Mouse (Mus musculus) liver, embryonic 11.5 days (tissue): ENCODE results near the gene Pofut1. TPM values are rescaled to one million over a fixed set of nuclear protein-coding genes. Genes with fewer than 3 reads are reported as not detected.

Experiments
- ATAC-seq: fragments of 200-750 bp; cut with Nextera tagmentation; replicated peaks from 2 replicates; pipeline ENCODE4 v1.8.0; 2017; ENCODE audit warnings: moderate number of reproducible peaks, mild to moderate bottlenecking, moderate TSS enrichment, moderate library complexity; ENCODE audit not compliant: low FRiP score
- DNase-seq: peaks from one replicate; pipeline ENCODE4 v3.0.0-alpha.2; 2017; ENCODE audit warnings: low spot score
- H3K27ac ChIP-seq: fragments of 300-500 bp; sonication (generic); 2 replicates; pipeline ENCODE4 v1.5.1; 2014; ENCODE audit warnings: mild to moderate bottlenecking, low read depth, low read length, control low read depth
- H3K27me3 ChIP-seq: fragments of 300-500 bp; sonication (generic); replicated peaks from 2 replicates; pipeline ENCODE4 v1.6.1; 2014; ENCODE audit warnings: low read length, mixed read lengths; ENCODE audit not compliant: control insufficient read depth, insufficient read depth
- H3K36me3 ChIP-seq: fragments of 300-500 bp; sonication (generic); 2 replicates; pipeline ENCODE4 v1.6.1; 2014; ENCODE audit warnings: mild to moderate bottlenecking, low read length, moderate library complexity, mixed read lengths; ENCODE audit not compliant: control insufficient read depth, insufficient read depth
- H3K4me1 ChIP-seq: fragments of 300-500 bp; sonication (generic); replicated peaks from 2 replicates; pipeline ENCODE4 v1.6.1; 2014; ENCODE audit warnings: low read length, mixed read lengths; ENCODE audit not compliant: control insufficient read depth, insufficient read depth
- H3K4me2 ChIP-seq: fragments of 300-500 bp; sonication (generic); 2 replicates; pipeline ENCODE4 v1.6.1; 2014; ENCODE audit warnings: mild to moderate bottlenecking, control low read depth, moderate library complexity
- H3K4me3 ChIP-seq: fragments of 300-500 bp; sonication (generic); 2 replicates; pipeline ENCODE4 v1.5.1; 2014; ENCODE audit warnings: low read depth, low read length, control low read depth
- H3K9ac ChIP-seq: fragments of 300-500 bp; sonication (generic); 2 replicates; pipeline ENCODE4 v1.6.1; 2014; ENCODE audit warnings: low read depth, low read length, control low read depth
- H3K9me3 ChIP-seq: fragments of 300-500 bp; sonication (generic); 2 replicates; pipeline ENCODE4 v1.6.1; 2016; ENCODE audit warnings: low read length, inconsistent platforms, mixed read lengths; ENCODE audit not compliant: control insufficient read depth
- WGBS: fragments of 180-500 bp; shearing (Covaris S2); extraction: QIAGEN DNeasy Blood & Tissue Kit; methylation state at CpG from one replicate; pipeline ENCODE4 v1.1.7; 2014; 5-methylcytosine and 5-hydroxymethylcytosine counted together
- polyA plus RNA-seq: library from polyadenylated mRNA; unstranded; fragments of >200 nt; fragmentation: Nextera tagmentation; extraction: Ambion mirVana; gene quantifications from 2 replicates; pipeline ENCODE4 v1.2.1, GENCODE M21; 2014

The Pofut1 gene
- polyA plus RNA-seq, 1 experiment from 2014 or later = 8.0 TPM

GRCm38 (mm10) chr2:153227959-153228358, 13.4 kb upstream of the Pofut1 start:
- WGBS = 47% methylated on average over 4 of the region's 4 CpGs
- ATAC-seq (peak; percentile 86), DNase-seq (no peak)
- Histone ChIP-seq H3K27ac (0 out of 2 replicates have a peak overlapping the region, but pooled peaks have one; percentile 67), H3K9ac (no peak overlapping the region), H3K36me3 (peaks cover 33% of the 10 kb centered on the region), H3K27me3 (no peaks in the 10 kb centered on the region), H3K4me3 (no peak overlapping the region), H3K4me1 (peaks cover 39% of the 10 kb centered on the region), H3K4me2 (no peak overlapping the region), H3K9me3 (no peaks in the 10 kb centered on the region)

GRCm38 (mm10) chr2:153228523-153228922, 12.8 kb upstream of the Pofut1 start:
- no peaks in the 10 kb centered on the region for H3K9me3 ChIP-seq
- no peak overlapping the region for H3K4me3 ChIP-seq
- peaks cover 34% of the 10 kb centered on the region for H3K36me3 ChIP-seq
- no peaks in the 10 kb centered on the region for H3K27me3 ChIP-seq
- H3K27ac ChIP-seq = peak overlapping the region; percentile 67
- H3K4me1 ChIP-seq = peaks cover 37% of the 10 kb centered on the region
- whole genome bisulfite sequencing = 80% methylated on average over 5 of the region's 5 CpGs
- ATAC-seq (no peak), DNase-seq (no peak)
- peak overlapping the region; percentile 23; the same call in 1 of the 2 replicates for H3K4me2 ChIP-seq
- 0 out of 2 replicates have a peak overlapping the region, but pooled peaks have one; percentile 27 for H3K9ac ChIP-seq

- Histone ChIP-seq H3K9ac (no peak overlapping the region), H3K27ac (no peak overlapping the region), H3K4me1 (peaks cover 25% of the 10 kb centered on the region)
Measured at GRCm38 (mm10) chr2:153237193-153237592, 4.1 kb upstream of the Pofut1 start.

GRCm38 (mm10) chr2:153237891-153238290, 3.4 kb upstream of the Pofut1 start:
- Histone ChIP-seq H3K36me3 (peaks cover 24% of the 10 kb centered on the region), H3K4me1 (peaks cover 32% of the 10 kb centered on the region), H3K4me3 (no peak overlapping the region), H3K9ac (no peak overlapping the region), H3K9me3 (no peaks in the 10 kb centered on the region), H3K27ac (no peak overlapping the region), H3K27me3 (no peaks in the 10 kb centered on the region), H3K4me2 (peak overlapping the region; percentile 90)
- ATAC-seq (no peak), DNase-seq (no peak)
- WGBS = 74% methylated on average over 4 of the region's 4 CpGs

More at GRCm38 (mm10) chr2:153237193-153237592, 4.1 kb upstream of the Pofut1 start:
- no peak for ATAC-seq
- no peaks in the 10 kb centered on the region for H3K27me3 ChIP-seq
- 80% methylated on average over 4 of the region's 4 CpGs for WGBS
- no peak for DNase-seq
- no peak overlapping the region for H3K4me3 ChIP-seq
- no peaks in the 10 kb centered on the region for H3K9me3 ChIP-seq
- H3K4me2 ChIP-seq = no peak overlapping the region
- H3K36me3 ChIP-seq = peaks cover 26% of the 10 kb centered on the region

GRCm38 (mm10) chr2:153238406-153238805, 2.9 kb upstream of the Pofut1 start:
- no peak for DNase-seq
- WGBS = 61% methylated on average over 2 of the region's 2 CpGs
- Histone ChIP-seq H3K27ac (no peak overlapping the region), H3K27me3 (no peaks in the 10 kb centered on the region), H3K4me3 (no peak overlapping the region; the same call in 1 of the 2 replicates), H3K36me3 (peaks cover 25% of the 10 kb centered on the region), H3K4me1 (peaks cover 33% of the 10 kb centered on the region), H3K9ac (no peak overlapping the region), H3K4me2 (peak overlapping the region; percentile 90), H3K9me3 (no peaks in the 10 kb centered on the region)
- no peak for ATAC-seq

- ATAC-seq (no peak), DNase-seq (no peak)
- peak overlapping the region; percentile 90 for H3K4me2 ChIP-seq
- peak overlapping the region; percentile 97 for H3K9ac ChIP-seq
- 52% methylated on average over 7 of the region's 7 CpGs for WGBS
- H3K27me3 ChIP-seq = no peaks in the 10 kb centered on the region
- peaks cover 33% of the 10 kb centered on the region for H3K4me1 ChIP-seq
- peak overlapping the region; percentile 99 for H3K27ac ChIP-seq
- H3K36me3 ChIP-seq = peaks cover 24% of the 10 kb centered on the region
- peak overlapping the region; percentile 90 for H3K4me3 ChIP-seq
- no peaks in the 10 kb centered on the region for H3K9me3 ChIP-seq
Measured at GRCm38 (mm10) chr2:153239021-153239859, 2.1 kb upstream of the Pofut1 start.

GRCm38 (mm10) chr2:153239860-153240480, 1.4 kb upstream of the Pofut1 start:
- Histone ChIP-seq H3K9me3 (no peaks in the 10 kb centered on the region), H3K4me2 (peak overlapping the region; percentile 90), H3K4me1 (peaks cover 33% of the 10 kb centered on the region), H3K27ac (peak overlapping the region; percentile 99), H3K9ac (peak overlapping the region; percentile 97), H3K27me3 (no peaks in the 10 kb centered on the region), H3K36me3 (peaks cover 18% of the 10 kb centered on the region), H3K4me3 (peak overlapping the region; percentile 90)
- ATAC-seq = no peak
- WGBS = 7% methylated on average over 18 of the region's 22 CpGs
- DNase-seq = no peak

GRCm38 (mm10) chr2:153240701-153241235, 565 bp upstream of the Pofut1 start:
- Histone ChIP-seq H3K9ac (peak overlapping the region; percentile 97), H3K9me3 (no peaks in the 10 kb centered on the region), H3K36me3 (peaks cover 12% of the 10 kb centered on the region), H3K4me3 (peak overlapping the region; percentile 90), H3K4me2 (peak overlapping the region; percentile 90), H3K27me3 (no peaks in the 10 kb centered on the region), H3K27ac (peak overlapping the region; percentile 99), H3K4me1 (peaks cover 33% of the 10 kb centered on the region)
- DNase-seq (peak; percentile 83), ATAC-seq (peak; percentile 82)
- WGBS = under 1% methylated on average over 29 of the region's 33 CpGs
